Mouse (Mus musculus) ES-E14 (cell line): ENCODE measurements around the gene Slc9b1. TPM values are rescaled to one million over a fixed set of nuclear protein-coding genes. Genes with fewer than 3 reads are reported as not detected.
A peak's percentile ranks its signal among the peaks of the same experiment; 100 is the strongest.

ENCODE experiments used
- DNase-seq: peaks from one replicate; pipeline ENCODE4 v3.0.0-alpha.2; 2013; ENCODE audit warnings: low read depth, low spot score
- H3K27ac ChIP-seq: 2 replicates; pipeline ENCODE4 v1.5.1; 2012; ENCODE audit warnings: low read depth, mild to moderate bottlenecking, low read length, moderate library complexity, mixed read lengths; ENCODE audit not compliant: poor library complexity, insufficient read depth, severe bottlenecking
- H3K36me3 ChIP-seq: 2 replicates; pipeline ENCODE4 v1.6.1; 2012; ENCODE audit warnings: mild to moderate bottlenecking, low read length, moderate library complexity, mixed read lengths; ENCODE audit not compliant: control insufficient read depth, poor library complexity, insufficient read depth, severe bottlenecking
- H3K4me1 ChIP-seq, 2 experiments: fragments of 150-350 bp in 1 of 2; sonication (generic) in 1 of 2; 2 replicates each; pipeline ENCODE4 v1.6.1; 2012; ENCODE audit warnings: low read length in 2 of 2, mild to moderate bottlenecking in 1 of 2, mixed read lengths in 1 of 2; ENCODE audit not compliant: control insufficient read depth in 2 of 2, insufficient read depth in 2 of 2, poor library complexity in 1 of 2
- H3K4me3 ChIP-seq, 2 experiments: fragments of 150-350 bp in 1 of 2; sonication (generic) in 1 of 2; 2 replicates each; pipeline ENCODE4 v1.5.1; 2012; ENCODE audit warnings: low read length in 2 of 2, low read depth in 1 of 2, mild to moderate bottlenecking in 1 of 2, mixed read lengths in 1 of 2; ENCODE audit not compliant: insufficient read depth in 1 of 2, poor library complexity in 1 of 2, severe bottlenecking in 1 of 2
- H3K9ac ChIP-seq: 2 replicates; pipeline ENCODE4 v1.6.1; 2012; ENCODE audit warnings: low read depth, mild to moderate bottlenecking, low read length, mixed read lengths; ENCODE audit not compliant: poor library complexity, insufficient read depth, severe bottlenecking
- H3K9me3 ChIP-seq: fragments of 150-350 bp; sonication (generic); 2 replicates; pipeline ENCODE4 v1.6.1; 2012; ENCODE audit warnings: low read depth, mild to moderate bottlenecking, low read length; ENCODE audit not compliant: control insufficient read depth, insufficient read depth
- CHD2 ChIP-seq: IDR thresholded peaks from 2 replicates; pipeline ENCODE4 v1.6.1; 2014; ENCODE audit warnings: mild to moderate bottlenecking, low read depth, low read length, inconsistent platforms
- HCFC1 ChIP-seq: IDR thresholded peaks from 2 replicates; pipeline ENCODE4 v1.6.1; 2012; ENCODE audit warnings: low read length, inconsistent platforms, borderline replicate concordance; ENCODE audit not compliant: insufficient read depth
- MAFK ChIP-seq: IDR thresholded peaks from 2 replicates; pipeline ENCODE4 v1.6.1; 2014; ENCODE audit warnings: mild to moderate bottlenecking, low read depth, low read length, inconsistent platforms; ENCODE audit not compliant: insufficient read depth
- ZC3H11A ChIP-seq: IDR thresholded peaks from 2 replicates; pipeline ENCODE4 v1.6.1; 2012; ENCODE audit warnings: low read depth, mild to moderate bottlenecking, inconsistent platforms, low read length, borderline replicate concordance
- ZNF384 ChIP-seq: IDR thresholded peaks from 2 replicates; pipeline ENCODE4 v1.6.1; 2012; ENCODE audit warnings: low read depth, low read length, inconsistent platforms
- in situ Hi-C, 2 experiments: fragments of 600-800 bp; cut with MboI; formaldehyde crosslinking; loops; one replicate each; pipeline ENCODE4 v1.15.1; 2025; ENCODE audit warnings: low sequenced_read_pairs in 2 of 2, inconsistent platforms in 1 of 2; ENCODE audit not compliant: unreplicated experiment in 2 of 2
- total RNA-seq: library from RNA; depleted of rRNA; stranded (reverse); fragments of 300-350 nt; gene quantifications from 2 replicates; pipeline ENCODE4 v1.2.3, GENCODE M21; 2012

The Slc9b1 gene
- total RNA-seq, 1 experiment, result 30.1 TPM

- Histone ChIP-seq H3K27ac (peak overlapping the region; percentile 82), H3K36me3 (no peaks in the 10 kb centered on the region), H3K4me1 (peaks cover 3 to 4% of the 10 kb centered on the region in 2 experiments; a peak in 2 of 4 replicates), H3K9ac (peak overlapping the region; percentile 98), H3K4me3 (peak overlapping the region; percentile 96 to 98), H3K9me3 (no peaks in the 10 kb centered on the region)
- no peak for TF ChIP-seq CHD2
- TF ChIP-seq MAFK, result no peak
- TF ChIP-seq ZC3H11A, result no peak
- TF ChIP-seq ZNF384, result no peak
- no peak for TF ChIP-seq HCFC1
- DNase-seq, result no peak
- in situ Hi-C loops, result no loop called here
Measured at GRCm38 (mm10) chr3:135422232-135422855, 74.5 kb downstream of the Slc9b1 start.

GRCm38 (mm10) chr3:135422856-135423607 is 75.2 kb downstream of the Slc9b1 start:
- Histone ChIP-seq H3K9me3 (no peaks in the 10 kb centered on the region), H3K27ac (peak overlapping the region; percentile 92), H3K9ac (peak overlapping the region; percentile 98), H3K4me3 (peak overlapping the region; percentile 96 to 98), H3K36me3 (no peaks in the 10 kb centered on the region), H3K4me1 (peaks cover 0 to 2% of the 10 kb centered on the region in 2 experiments; a peak in 1 of 4 replicates)
- no peak for DNase-seq
- no peak for TF ChIP-seq MAFK
- TF ChIP-seq ZNF384, result no peak
- no peak for TF ChIP-seq HCFC1
- no peak for TF ChIP-seq ZC3H11A
- TF ChIP-seq CHD2, result no peak
- in situ Hi-C loops, result no loop called here

- Histone ChIP-seq H3K9me3 (no peaks in the 10 kb centered on the region), H3K4me1 (no peaks in the 10 kb centered on the region), H3K9ac (peak within 1 kb of the TSS; percentile 98), H3K4me3 (peak within 1 kb of the TSS; percentile 96 to 98), H3K36me3 (no peaks in the 10 kb centered on the region), H3K27ac (peak within 1 kb of the TSS; percentile 92)
- TF ChIP-seq HCFC1, result no peak
- no peak for TF ChIP-seq ZC3H11A
- TF ChIP-seq ZNF384, result 0 out of 2 replicates have a peak, but pooled peaks have one; percentile 56
- no peak for TF ChIP-seq MAFK
- no peak for TF ChIP-seq CHD2
- in situ Hi-C loops, result no loop called here
- no peak for DNase-seq
Measured at GRCm38 (mm10) chr3:135423608-135424212, 75.9 kb downstream of the Slc9b1 start, which contains the start of gene Cisd2. Cisd2 (minus strand) TSS chr3:135423925.

- in situ Hi-C loops, result no loop called here
- no peak for DNase-seq
Measured at GRCm38 (mm10) chr3:135436901-135437616, 89.2 kb downstream of the Slc9b1 start.

More at GRCm38 (mm10) chr3:135436901-135437616, 89.2 kb downstream of the Slc9b1 start:
- peak overlapping the region; percentile 84 to 87 for H3K4me3 ChIP-seq
- peaks cover 2% of the 10 kb centered on the region; the same call in 1 of the 2 replicates for H3K36me3 ChIP-seq
- peaks cover 0 to 11% of the 10 kb centered on the region in 2 experiments; a peak in 1 of 4 replicates for H3K4me1 ChIP-seq
- peak overlapping the region; percentile 96; the same call in 1 of the 2 replicates for H3K27ac ChIP-seq
- H3K9me3 ChIP-seq, result no peaks in the 10 kb centered on the region
- peak overlapping the region; percentile 91 for H3K9ac ChIP-seq
- 0 out of 2 replicates have a peak, but pooled peaks have one; percentile 13 for TF ChIP-seq CHD2
- no peak for TF ChIP-seq HCFC1
